Mouse (Mus musculus) gastrocnemius, adult 8-10 months (tissue): ENCODE measurements around the gene Gabrg3. TPM values are rescaled to one million over a fixed set of nuclear protein-coding genes. Genes with fewer than 3 reads are reported as not detected.

ENCODE experiments used
- DNase-seq, 2 experiments: peaks; one replicate each; pipeline ENCODE4 v3.0.0; 2022; ENCODE audit warnings: low spot score in 2 of 2
- total RNA-seq, 4 experiments: library from RNA; stranded (reverse); gene quantifications; 2 replicates each; pipeline ENCODE4 v1.2.4; 2022

Gabrg3 gene
- total RNA-seq, 4 experiments from 2014 or later, result not detected

DNA sequence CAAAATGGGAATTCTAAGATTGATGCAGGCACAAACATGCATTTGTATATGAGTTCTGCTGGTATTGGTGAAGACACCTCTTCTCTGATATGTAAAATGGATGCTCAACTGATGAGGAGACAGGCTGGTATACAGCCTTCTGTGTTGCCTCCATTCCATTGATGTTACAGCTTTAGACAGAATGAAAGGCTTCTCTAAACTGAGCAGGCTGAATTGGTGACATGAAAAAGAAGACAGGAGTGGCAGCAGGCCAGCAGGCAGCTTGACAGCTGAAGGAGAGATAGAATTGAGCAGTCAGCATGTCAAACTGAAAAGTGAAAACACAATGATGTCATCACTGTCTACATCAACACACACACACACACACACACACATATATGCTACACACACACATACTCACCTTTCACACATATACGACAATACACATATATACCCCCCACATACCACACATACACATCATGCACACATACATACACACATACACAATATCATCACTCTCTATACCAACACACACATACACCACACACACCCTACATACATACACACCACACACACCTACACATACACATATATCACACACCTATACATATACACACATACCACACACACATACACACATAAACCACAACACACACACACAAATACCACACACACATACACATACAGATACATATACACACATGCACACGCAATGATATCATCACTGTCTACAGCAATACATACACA is 315.4 kb downstream of the Gabrg3 start:
- no peak for DNase-seq

DNA sequence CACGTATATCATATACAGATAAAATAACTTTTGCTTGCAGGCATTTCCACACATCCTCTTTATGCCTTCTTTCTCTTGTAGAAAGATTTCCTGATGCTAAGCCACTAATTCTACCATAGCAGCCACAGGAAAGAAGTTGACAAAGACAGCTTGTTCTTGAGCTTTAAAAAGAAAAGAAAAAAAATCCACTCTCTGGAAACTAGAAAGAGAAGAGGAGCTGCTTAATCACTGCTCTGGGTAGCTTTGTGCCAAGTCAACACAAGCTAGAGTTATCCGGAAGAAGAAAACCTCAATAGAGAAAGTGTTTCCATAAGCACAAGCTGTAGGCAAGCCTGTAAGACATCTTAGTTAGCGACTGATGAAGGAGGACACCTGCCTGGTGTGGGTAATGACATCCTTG is 321.6 kb downstream of the Gabrg3 start:
- DNase-seq, result no peak

DNA sequence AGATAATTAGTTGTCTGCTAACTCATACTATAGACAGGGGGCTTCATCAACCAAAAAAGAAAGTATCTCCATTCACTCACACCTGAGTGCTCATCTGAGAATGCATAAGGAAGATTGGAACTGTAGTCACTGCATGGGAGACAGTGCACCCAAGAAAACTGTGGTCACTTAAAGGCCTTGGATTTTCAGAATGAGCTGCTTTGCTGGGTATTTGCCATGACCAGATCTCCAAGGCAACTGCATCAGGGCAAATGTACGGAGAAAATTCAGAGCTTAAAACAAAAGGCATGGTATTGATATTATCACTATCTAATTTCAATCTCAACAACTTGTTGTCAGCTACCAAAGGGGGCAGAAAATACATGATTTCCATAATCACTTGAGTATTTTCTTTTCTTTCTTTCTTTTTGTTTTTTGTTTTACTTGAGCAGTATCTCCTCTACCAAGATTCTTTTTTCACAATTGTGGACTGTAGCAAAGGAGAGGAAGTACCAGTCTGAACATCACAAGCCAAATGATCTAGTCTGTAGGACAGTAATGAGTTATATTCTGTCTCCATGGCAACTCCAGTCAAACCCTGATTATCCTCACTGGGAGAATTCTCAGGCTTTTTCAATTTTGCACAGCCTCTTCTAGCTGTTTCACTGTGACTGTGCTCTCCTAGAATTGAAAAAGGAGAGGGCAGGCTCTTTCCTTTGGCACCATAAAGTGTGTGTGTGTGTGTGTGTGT is 335.9 kb downstream of the Gabrg3 start:
- no peak for DNase-seq

DNA sequence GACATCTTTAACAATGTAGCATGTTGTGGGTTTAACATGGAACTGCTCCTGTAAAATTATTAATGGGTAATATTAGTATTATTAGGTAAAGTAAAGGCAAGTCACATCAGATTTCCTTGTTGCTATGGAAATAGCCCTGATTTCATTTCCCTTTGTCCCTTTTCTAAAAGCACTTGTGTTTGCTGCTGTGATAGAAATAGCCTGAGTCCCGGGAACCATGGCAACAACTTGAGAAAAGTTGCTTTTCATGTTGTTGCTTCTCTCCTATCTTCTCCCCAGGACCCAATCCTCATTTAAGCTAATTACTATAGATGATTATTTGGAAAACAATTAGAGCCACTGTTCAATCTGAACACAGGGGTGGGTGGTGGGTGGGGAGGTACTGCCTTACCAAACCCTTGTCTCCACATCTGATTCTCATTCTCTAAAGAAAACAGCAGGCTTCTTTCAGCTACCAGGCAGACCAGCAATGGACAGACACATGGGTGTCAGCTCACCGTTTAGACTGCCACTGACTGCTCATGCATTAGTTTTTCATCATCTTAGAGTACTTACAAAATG is 349.0 kb downstream of the Gabrg3 start:
- DNase-seq, result no peak

DNA sequence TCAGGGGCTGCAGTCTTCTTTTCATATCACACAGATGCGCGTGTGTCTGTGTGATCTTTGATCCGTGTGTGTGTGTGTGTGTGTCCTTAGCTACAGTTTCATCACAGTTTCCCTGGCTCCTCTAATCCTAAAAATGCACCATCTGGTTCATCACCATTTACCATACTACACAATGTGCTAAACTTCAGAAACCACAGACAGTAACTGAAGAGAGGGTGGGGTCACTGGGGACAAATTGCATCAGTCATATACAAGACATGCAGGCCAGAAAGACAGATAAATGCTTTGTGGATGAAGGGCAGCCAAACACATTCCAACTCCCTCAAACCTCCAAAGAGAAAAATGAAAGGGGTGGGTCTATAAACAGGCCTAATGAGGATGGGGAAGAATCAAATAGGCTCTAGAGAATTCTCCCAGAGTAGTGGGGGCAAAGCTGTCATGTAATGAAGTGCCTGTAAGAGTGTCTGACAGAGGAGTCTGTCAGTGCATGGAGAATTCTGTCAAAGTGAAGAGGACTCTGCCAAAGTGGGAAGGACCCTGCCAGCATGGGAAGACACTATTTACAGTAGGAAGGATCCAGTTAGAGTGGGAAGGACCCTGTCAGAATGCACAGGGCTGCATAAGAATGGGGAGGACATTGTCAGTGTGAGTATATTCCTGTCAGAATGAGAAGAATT is 386.3 kb downstream of the Gabrg3 start:
- no peak for DNase-seq

DNA sequence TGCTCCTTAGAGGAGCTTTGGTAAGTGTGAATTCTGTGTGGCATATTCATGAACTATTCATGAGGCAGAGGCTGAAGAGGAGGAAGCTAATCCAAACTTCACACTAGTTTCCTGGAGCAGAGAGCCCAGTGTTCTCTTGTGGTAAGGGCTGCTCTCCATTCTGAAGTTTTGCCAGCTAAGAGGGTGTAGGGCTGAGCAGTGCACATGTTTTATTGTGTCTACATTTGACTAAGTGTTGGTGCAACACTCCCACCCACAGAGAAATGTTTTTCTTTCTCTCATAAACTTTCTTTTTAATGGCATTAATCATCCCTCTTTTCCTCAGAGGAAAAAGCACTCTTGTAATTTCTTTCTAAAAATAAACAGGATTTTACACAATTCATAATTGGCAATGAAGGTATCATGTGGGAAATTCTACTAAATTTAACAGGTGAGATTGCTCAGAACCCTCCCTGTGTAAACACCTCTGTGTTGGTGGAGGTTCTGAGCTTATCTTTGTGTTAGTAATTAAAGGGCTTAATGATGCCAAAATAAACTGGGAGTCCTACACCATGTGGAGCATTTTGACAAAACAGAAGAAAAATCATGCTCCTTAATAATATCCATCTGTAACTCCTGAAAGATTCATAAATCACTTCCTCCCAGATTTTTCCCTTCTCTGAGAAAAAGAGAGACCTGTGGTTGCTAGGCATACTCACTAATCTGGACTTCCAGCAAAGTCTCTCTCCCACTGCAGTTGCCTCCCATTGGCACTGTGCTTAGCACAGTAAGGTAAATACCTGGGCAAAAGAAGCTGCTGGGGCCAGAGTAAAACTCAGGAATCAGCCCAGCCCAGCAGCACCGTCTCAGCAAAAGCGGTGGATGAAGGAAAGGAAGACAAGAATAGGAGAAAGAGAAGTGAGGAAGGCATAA is 389.0 kb downstream of the Gabrg3 start:
- DNase-seq, result no peak

DNA sequence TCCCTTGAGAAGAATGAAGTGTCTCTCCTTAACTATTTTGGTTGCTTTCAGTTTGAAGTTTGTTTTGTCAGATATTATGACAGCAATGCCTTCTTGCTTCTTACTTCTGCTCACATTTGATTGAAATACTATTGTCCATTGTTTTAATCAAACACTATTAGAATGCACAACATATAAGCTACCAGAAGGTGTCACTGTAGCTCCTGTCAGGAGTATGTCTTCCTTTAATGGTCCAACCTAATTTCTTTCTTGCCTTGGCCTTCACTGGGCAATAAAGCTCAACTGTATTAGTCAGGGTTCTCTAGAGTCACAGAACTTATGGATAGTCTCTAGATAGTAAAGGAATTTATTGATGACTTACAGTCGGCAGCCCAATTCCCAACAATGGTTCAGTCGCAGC is 440.6 kb downstream of the Gabrg3 start:
- DNase-seq, result no peak

DNA sequence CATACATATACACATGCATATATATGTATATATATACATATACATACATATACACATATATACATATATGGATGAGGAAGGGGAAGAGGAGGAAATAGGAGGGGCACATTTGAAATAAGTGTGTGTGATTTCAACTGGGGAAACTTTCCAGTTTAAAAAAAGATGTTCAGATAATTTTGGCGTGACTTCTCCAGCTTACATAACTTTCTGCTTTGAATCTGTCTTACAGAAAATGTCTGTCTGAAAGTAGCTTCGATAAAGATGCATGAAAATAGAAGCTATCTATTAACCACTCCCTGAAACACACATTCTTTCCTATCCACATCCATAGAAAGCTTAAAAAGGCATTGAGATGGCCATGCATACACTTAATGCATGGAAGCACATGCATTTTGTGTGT is 445.4 kb downstream of the Gabrg3 start:
- DNase-seq, result no peak

DNA sequence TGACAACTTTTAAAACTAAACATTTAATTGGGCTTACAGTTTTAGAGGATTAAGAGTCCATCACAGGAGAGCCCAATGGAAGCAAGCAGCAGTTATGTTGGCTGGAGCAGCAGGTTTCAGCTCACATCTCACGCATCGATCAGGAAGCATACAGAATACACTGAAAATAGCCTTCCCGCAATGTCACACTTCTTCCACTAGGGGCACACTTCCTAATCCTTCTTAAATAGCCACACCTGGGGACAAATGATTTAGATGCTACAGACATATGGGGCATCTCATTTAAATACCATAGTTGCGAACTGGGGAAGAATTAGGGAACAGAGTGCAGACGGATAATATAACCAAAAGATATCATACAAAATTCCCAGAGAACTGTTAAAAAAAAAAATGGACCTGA is 449.0 kb downstream of the Gabrg3 start:
- DNase-seq, result no peak

DNA sequence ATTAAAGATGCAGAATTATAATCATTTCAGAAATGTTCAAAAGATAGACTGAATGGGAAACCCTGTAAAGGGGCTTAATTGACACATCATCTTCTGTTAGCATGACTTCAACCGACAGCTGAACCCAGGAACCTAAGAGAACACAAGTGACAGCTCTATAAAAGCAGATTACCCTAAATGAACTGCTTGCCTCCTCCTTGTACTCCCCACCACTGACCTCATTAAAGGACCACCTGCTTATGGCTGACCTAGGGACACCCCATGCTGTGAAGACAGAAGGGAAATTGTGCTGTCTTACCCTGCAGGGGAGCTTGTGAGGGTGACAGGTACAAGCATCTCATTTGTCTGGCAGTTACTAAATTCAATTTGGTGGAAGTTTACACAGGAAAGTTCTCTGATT is 467.5 kb downstream of the Gabrg3 start:
- no peak for DNase-seq

DNA sequence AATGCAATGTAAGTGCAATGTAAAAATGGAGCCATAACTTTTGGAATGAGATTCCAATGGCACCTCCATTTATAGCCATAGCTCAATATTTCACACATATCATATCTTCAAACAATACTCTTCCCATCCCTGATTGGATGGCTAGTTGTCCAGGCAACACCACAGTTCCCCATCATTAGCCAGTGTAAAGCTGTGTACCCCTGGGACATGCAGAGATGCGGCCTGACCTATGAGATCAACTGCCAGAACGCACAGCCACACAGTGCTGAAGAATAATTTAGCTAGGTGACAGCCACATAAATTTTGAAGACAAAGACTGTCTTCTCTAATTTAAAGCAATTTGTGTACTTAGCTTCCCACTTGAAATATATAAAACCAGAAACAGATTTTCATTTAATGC is 472.1 kb downstream of the Gabrg3 start:
- no peak for DNase-seq

DNA sequence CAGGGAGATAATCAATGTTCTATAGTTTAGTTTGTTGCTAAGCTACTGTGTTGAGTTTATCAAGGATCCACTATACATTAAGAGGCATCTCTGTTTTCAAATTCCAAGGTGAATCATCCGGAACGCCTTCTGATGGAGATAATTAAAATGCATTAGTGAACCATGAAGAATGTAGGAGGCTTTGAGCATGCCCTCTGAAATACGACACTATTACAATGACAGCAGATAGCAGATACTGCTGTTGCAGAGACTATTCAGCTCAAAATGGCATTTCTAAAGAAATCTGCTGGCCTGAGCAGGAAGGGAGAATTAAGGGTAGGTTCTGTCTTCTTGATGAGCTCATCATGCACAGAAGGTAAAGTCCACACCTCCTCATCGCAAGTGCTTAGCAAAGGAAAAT is 487.2 kb downstream of the Gabrg3 start:
- no peak for DNase-seq

DNA sequence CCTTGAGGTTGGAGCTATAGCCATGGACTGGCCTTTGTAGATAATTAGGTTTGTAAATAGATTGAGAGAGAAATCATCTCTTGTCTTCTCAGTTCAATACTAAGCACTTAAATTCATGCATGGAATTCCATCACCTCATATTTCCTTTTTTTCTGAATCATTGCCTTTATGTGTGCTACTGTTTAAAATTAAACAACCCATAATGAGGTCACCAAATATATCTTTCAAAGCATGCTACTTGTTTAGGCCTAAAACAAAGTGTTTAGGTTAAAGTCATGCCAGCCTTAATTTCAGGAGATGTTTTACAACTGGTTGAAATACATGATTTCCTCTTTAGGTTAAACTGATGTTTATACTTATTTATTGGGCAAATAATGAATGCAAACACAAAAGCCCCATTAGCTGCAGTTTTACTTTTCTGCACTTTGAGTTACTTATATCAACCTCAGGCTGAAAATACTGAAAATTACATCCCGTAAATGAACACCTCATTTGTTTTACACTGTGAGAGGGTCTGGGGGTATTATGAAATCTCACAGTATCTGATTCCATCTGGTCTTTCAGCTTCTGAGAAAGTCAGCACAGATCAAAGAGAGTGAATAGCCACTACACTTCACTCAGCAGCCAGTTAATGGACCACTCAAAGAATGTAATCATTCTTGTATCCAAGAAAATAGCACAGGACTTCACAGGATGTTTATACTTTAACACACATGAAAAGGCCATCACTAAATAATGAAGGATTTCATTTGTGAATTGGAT is 519.5 kb downstream of the Gabrg3 start:
- DNase-seq, result no peak

DNA sequence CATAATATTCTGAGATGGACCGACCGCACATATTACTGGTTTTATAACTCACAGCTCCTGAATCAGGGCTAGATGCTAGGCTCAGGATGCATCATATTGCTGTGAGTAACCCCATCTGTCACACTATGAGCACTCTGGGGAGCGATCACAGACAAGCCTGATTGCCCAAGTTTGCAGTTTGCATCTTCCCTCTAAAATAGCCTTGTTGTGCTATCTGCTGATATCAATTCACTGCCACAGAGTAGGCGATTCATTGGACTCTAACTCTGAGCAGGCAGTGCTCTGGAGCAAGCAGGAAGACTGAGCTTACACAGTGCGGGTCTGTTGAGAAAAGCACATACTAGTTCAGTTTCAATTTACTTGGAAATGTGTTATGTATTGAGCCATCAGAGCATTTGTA is 543.4 kb downstream of the Gabrg3 start:
- DNase-seq, result no peak

DNA sequence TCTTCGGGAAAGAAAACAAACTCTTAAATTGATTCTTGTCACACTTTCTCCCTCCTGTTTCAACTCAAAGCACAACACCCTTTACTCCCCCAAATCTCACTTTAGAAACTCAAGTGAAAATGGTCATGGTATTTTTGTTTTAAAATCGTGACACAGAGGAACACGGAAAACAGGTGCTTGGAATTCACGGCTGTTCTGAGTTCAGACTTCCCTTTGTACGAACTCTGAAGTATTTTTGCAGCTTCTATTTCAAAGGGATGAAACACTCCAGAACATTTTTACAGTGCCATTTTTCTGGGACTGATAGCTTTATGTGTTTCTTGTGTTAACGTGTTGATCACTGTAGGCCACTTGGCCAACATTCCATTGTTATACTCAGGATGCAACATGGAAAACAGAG is 561.5 kb downstream of the Gabrg3 start:
- DNase-seq, result no peak

DNA sequence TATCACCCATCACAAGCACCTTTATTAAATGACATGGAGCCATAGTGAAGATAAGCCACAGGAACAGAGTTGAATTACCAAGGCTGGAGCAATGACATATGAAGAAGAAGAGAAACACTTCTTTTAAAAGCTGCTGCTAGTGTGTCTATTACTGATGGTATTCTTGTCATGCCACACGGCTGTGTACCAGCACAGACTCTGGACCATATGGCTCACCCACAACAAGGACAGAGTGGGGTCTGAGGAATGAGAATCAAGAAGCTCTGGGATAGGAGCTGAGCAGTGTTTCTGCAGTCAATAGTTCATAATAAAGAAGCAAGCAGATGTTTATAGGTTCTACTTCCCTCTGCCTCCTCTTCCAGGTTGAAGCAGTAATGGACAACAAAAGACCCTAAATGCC is 585.1 kb downstream of the Gabrg3 start:
- no peak for DNase-seq

DNA sequence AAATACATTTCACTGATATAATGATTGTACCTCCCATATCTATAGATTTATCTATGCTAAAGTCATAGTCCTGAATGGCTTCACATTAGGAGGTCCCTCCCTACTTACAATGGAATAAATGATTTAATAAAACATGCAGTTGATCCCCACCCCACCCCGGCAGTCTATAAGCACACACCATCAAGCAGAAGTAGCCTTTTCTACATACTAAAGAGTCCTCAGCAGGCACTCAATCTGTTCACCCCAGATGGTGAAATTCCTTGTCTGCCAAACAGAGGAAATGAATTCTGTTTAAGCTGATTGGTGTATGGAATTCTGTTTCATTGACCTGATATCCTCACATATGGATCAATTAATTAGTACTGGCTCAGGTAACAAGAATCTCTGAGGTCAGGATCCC is 607.9 kb downstream of the Gabrg3 start:
- DNase-seq, result no peak

DNA sequence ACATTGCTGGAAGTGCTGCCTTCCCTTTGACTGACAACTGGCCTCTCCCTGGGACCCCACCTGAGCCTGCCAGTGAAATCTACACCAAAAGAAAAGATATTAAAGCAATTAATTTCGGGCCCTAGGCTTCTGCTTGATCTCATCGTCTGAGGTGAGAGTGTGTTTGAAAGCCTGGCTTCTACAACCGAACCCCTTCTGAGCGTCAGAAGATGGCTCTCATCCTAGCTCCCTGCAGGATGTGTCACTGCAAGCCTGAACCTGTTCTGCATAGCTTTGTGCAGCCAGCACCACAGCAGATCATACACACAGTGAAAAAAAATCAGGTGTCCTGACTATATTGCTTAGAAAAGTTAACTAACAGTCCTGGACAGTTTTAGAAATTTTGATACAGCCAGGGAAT is 618.8 kb downstream of the Gabrg3 start:
- DNase-seq, result no peak

DNA sequence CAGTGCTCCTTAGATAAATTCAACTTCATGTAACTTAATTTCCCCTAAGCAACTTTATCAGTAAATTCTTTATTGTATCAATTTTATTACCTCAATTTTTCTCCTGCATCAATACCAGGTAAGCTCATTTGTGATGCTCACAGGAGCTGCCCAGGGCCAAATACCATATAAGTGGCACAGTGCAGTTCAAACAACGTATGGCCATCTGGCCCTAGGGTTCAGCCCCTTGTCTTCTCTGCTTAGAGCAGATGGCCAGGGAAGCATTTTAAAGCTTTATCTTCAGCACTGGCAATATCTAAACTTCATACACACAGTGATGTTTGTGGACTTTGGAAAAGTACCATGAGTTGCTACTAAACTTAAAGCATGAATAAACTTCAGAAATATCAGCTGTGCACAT is 619.2 kb downstream of the Gabrg3 start:
- DNase-seq, result no peak

DNA sequence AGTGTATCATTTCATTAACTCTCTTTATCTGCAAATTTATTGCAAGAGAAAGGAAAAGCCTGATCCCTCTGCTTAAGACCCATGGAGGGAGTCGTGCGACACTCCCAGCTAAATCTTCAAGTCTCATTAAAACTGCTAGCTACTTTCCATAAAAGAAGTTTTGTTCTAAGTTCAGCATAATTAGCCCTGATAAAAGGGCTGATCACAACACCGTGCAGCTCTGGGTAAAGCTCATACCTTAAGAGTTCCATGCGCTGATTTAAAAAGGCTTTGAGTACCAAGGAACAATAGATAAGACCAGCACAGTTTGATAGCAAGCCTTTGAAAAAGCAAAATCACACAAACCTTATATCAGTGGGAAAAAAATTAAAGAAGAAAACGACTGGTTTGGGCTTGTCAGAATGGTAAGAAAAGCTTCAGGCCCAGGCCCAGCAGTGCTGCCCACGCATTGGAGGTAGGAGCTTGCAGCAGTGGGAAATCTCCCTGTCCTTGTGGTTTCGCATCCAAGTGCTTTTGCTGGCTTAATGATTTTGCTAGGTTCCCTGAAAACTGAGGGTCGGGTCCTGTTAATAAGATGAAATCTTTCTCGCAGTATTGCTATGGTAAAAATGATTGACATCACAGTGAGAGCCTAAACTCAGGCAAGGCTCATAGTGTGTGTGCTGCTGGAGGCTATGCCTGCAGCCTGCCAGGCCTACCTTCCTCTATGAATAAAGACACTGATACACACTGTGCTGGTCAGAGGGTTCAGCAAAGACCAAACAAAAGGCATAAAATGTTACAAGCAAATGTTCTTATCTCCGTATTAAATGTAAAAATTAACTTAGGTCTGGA is 621.2 kb downstream of the Gabrg3 start:
- DNase-seq, result no peak
